Mouse (Mus musculus) neural tube, embryonic 10.5 days (tissue): ENCODE data around the gene Nfib.
A peak's percentile ranks its signal among the peaks of the same experiment; 100 is the strongest.

ENCODE experiments used
- DNase-seq: peaks from one replicate; pipeline ENCODE4 v3.0.0-alpha.2; 2017; ENCODE audit warnings: low spot score; ENCODE audit errors: extremely low spot score

Gene Nfib

GRCm38 (mm10) chr4:82470938-82471320 is 234.6 kb downstream of the Nfib start:
- DNase-seq = no peak

GRCm38 (mm10) chr4:82470212-82470937 is 235.2 kb downstream of the Nfib start:
- no peak for DNase-seq

GRCm38 (mm10) chr4:82468944-82469343 is 236.6 kb downstream of the Nfib start:
- no peak for DNase-seq

- DNase-seq = no peak
Observed at GRCm38 (mm10) chr4:82466717-82467116, 238.8 kb downstream of the Nfib start.

GRCm38 (mm10) chr4:82466144-82466543 is 239.4 kb downstream of the Nfib start:
- DNase-seq = no peak

GRCm38 (mm10) chr4:82464051-82464632 is 241.4 kb downstream of the Nfib start:
- DNase-seq = peak; percentile 44

- no peak for DNase-seq
Observed at GRCm38 (mm10) chr4:82463189-82463715, 242.3 kb downstream of the Nfib start.

- no peak for DNase-seq
Observed at GRCm38 (mm10) chr4:82461676-82462075, 243.9 kb downstream of the Nfib start.

- DNase-seq = no peak
Observed at GRCm38 (mm10) chr4:82458895-82459294, 246.7 kb downstream of the Nfib start.

- DNase-seq = no peak
Observed at GRCm38 (mm10) chr4:82456908-82457307, 248.6 kb downstream of the Nfib start.

- DNase-seq = no peak
Observed at GRCm38 (mm10) chr4:82456323-82456713, 249.2 kb downstream of the Nfib start.

- DNase-seq = no peak
Observed at GRCm38 (mm10) chr4:82455617-82456322, 249.8 kb downstream of the Nfib start.

- DNase-seq = no peak
Observed at GRCm38 (mm10) chr4:82454989-82455388, 250.6 kb downstream of the Nfib start.

GRCm38 (mm10) chr4:82453341-82453740 is 252.2 kb downstream of the Nfib start:
- no peak for DNase-seq

- DNase-seq = no peak
Observed at GRCm38 (mm10) chr4:82452905-82453304, 252.6 kb downstream of the Nfib start.

GRCm38 (mm10) chr4:82447061-82447671 is 258.4 kb downstream of the Nfib start:
- DNase-seq = no peak

- no peak for DNase-seq
Observed at GRCm38 (mm10) chr4:82444078-82444477, 261.5 kb downstream of the Nfib start.

GRCm38 (mm10) chr4:82443441-82443840 is 262.1 kb downstream of the Nfib start:
- no peak for DNase-seq

- DNase-seq = no peak
Observed at GRCm38 (mm10) chr4:82443003-82443402, 262.5 kb downstream of the Nfib start.

GRCm38 (mm10) chr4:82440606-82441005 is 264.9 kb downstream of the Nfib start:
- no peak for DNase-seq

GRCm38 (mm10) chr4:82439813-82440212 is 265.7 kb downstream of the Nfib start:
- DNase-seq = no peak

- DNase-seq = no peak
Observed at GRCm38 (mm10) chr4:82438631-82439030, 266.9 kb downstream of the Nfib start.
